Mouse (Mus musculus) cerebellum, adult 9-10 months (tissue): Measurements from ENCODE around the gene Snorc.

Experiments used
- DNase-seq: peaks from one replicate; pipeline ENCODE4 v3.0.0; 2022

Snorc gene

GRCm38 (mm10) chr1:87510845-87511244 lies 40.8 kb downstream of the Snorc start:
- DNase-seq, result no peak

- no peak for DNase-seq
These were observed 50.4 kb downstream of the Snorc start for GRCm38 (mm10) chr1:87520467-87520866.

- DNase-seq, result no peak
These were observed 51.5 kb downstream of the Snorc start for GRCm38 (mm10) chr1:87521523-87521922.

- no peak for DNase-seq
These were observed 55.0 kb downstream of the Snorc start for GRCm38 (mm10) chr1:87525041-87525440.
